Mouse (Mus musculus) myocyte (in vitro differentiated cells): ENCODE measurements around the gene Rmi2.

Source experiments
- CEBPB ChIP-seq: IDR thresholded peaks from 2 replicates; pipeline ENCODE4 v1.6.1; 2011; ENCODE audit warnings: mild to moderate bottlenecking, moderate library complexity; ENCODE audit not compliant: poor library complexity, insufficient read depth, severe bottlenecking
- E2F4 ChIP-seq: IDR thresholded peaks from one replicate; pipeline ENCODE4 v1.6.1; 2011; ENCODE audit warnings: mild to moderate bottlenecking, control low read depth, moderate library complexity; ENCODE audit not compliant: insufficient read depth
- MYOD1 ChIP-seq, 3 experiments: IDR thresholded peaks; one replicate each; pipeline ENCODE4 v1.6.1; 2011; ENCODE audit warnings: control low read depth in 2 of 3, low read depth in 2 of 3, mild to moderate bottlenecking in 2 of 3, moderate library complexity in 1 of 3; ENCODE audit not compliant: insufficient read length in 2 of 3, control insufficient read depth in 1 of 3
- MYOG ChIP-seq, 3 experiments: IDR thresholded peaks; one replicate each; pipeline ENCODE4 v1.6.1; 2011; ENCODE audit warnings: control low read depth in 2 of 3, low read depth in 2 of 3, mild to moderate bottlenecking in 2 of 3; ENCODE audit not compliant: insufficient read length in 2 of 3, control insufficient read depth in 1 of 3, insufficient read depth in 1 of 3
- POLR2A ChIP-seq: IDR thresholded peaks from one replicate; pipeline ENCODE4 v1.6.1; 2011; ENCODE audit warnings: low read depth, mild to moderate bottlenecking, control low read depth, moderate library complexity; ENCODE audit not compliant: insufficient read length
- POLR2AphosphoS2 ChIP-seq: IDR thresholded peaks from one replicate; pipeline ENCODE4 v1.6.1; 2011; ENCODE audit warnings: low read depth, control low read depth; ENCODE audit not compliant: insufficient read length
- REST ChIP-seq: IDR thresholded peaks from one replicate; pipeline ENCODE4 v1.6.1; 2011; ENCODE audit warnings: mild to moderate bottlenecking, control low read depth, moderate library complexity; ENCODE audit not compliant: insufficient read depth, insufficient read length
- SRF ChIP-seq: IDR thresholded peaks from one replicate; pipeline ENCODE4 v1.6.1; 2011; ENCODE audit warnings: low read depth; ENCODE audit not compliant: control insufficient read depth, insufficient read length
- TCF12 ChIP-seq: IDR thresholded peaks from one replicate; pipeline ENCODE4 v1.6.1; 2011; ENCODE audit warnings: mild to moderate bottlenecking, control low read depth; ENCODE audit not compliant: poor library complexity, insufficient read depth, severe bottlenecking
- USF1 ChIP-seq: IDR thresholded peaks from one replicate; pipeline ENCODE4 v1.6.1; 2011; ENCODE audit warnings: low read depth, mild to moderate bottlenecking, control low read depth, moderate library complexity

DNA sequence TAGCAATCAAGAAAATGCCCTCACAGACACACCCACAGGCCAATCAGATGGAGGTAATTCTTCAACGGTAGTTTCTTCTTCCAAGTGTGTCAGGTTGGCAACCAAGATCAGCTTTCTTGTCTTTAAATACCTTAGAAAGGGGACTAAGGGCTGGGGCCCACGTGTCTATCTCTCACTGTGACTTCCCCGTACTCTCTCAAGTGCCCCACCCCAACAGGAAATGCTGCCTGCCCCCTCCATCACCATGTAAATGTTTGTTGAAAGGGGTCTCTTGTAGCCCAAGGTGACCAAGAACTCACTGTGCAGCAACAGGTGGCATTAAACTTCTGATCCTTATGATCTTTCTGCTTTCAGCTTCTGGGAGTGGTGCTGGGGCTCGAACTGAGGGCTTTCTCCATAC, 21.1 kb upstream of the Rmi2 start:
- TF ChIP-seq USF1 (no peak), CEBPB (no peak), REST (no peak), POLR2A (no peak), SRF (no peak), TCF12 (no peak), E2F4 (no peak), MYOD1 (IDR thresholded peaks at IDR 0.05; ENCODE audit: control insufficient read depth in 1 of 3, insufficient read length in 2 of 3, low read depth in 2 of 3) (no peak), MYOG (IDR thresholded peaks at IDR 0.05; ENCODE audit: control insufficient read depth in 1 of 3, insufficient read depth in 1 of 3, insufficient read length in 2 of 3, low read depth in 2 of 3) (no peak), POLR2AphosphoS2 (no peak)
